Mouse (Mus musculus): ENCODE measurements around the gene Ube2s.
A peak's percentile ranks its signal among the peaks of the same experiment; 100 is the strongest.
"Not testable (repeated sequence)": the region's sequence is repeated elsewhere in the genome, so short reads cannot be mapped to it uniquely, and the experiment has no call there.

The Ube2s gene

DNA sequence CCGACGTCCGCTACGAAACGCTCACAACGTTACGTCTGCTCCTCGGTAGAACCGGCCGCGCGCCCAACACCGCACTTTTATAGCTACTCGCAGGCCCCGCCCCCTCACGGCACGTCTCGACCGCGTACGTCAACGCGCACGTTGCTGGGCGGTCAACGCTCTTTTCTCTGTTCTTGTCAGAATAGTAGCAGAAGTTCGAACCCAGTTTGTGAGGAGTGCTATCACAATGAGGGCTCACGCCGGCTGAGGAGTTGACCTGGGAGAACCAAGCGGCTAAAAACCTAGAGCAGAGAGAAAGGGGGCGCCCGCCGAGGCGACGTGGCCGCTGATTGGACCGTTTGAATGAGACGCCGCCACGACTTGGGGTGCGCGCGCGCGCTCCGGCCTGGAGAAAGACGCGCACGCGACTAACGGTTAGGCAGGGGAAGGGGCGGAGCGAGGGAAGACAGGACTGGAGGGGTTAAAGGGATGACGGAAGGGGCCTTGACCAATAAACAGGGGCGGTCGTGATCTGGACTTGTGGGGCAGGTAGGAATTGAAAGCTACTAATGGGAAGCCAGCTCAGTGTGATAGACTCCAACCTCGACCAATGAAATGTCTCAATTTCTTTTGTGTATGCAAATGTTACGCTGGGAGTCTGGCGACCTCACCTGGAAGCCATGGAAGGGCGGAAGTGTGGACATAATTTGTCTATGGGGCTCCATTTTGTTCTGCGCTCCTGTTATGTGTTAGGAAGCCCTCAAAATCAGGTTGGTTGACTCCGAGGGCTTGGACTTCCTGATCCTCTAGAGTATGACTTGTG, at the start of gene Ube2s:
Gene Ube2s (minus strand): TSS at position 288 of the 802 bp plus-strand sequence.
- peak; percentile 99 for DNase-seq (ENCODE audit: low spot score)

DNA sequence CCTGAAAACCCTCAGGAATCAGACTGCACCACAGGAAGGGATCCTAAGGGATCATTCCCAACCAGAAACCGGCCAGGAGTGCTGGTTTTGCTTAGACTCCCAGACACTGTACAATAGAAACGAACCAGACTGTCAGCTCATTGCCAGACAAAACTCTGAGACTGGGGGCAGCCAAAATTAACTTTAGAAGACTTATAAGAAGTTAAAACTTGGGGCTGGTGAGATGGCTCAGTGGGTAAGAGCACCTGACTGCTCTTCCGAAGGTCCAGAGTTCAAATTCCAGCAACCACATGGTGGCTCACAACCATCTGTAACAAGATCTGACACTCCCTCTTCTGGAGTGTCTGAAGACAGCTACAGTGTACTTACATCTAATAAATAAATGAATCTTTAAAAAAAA, 48.5 kb upstream of the Ube2s start:
- DNase-seq (ENCODE audit: low spot score) = not testable (repeated sequence)

DNA sequence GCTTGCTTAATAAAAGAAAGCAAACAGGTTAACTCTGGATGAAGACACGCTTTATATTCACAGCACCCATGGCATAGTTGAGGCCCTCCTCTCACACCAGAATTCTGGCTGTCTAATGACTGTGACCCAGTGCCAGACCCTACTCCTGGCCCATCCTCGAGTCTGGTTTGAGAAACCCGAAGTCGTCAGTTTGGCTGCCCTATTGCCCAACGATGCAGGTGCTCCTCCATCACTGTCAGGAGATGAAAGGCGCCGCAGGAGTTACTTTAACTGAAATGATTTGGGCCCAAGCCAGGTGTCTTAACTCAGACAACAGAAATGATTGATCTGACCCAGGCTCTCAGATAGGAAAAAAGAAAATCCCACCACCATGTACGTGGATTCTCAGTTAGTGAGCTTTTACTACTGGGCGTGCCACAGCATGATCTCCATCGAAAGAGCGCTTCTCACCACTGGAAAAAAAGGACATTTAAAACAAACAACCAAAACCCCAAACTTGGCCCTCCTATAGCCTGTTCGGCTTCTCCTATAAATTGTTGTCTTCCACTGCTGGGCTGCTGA, 47.1 kb upstream of the Ube2s start:
- DNase-seq (ENCODE audit: low spot score) = no peak

DNA sequence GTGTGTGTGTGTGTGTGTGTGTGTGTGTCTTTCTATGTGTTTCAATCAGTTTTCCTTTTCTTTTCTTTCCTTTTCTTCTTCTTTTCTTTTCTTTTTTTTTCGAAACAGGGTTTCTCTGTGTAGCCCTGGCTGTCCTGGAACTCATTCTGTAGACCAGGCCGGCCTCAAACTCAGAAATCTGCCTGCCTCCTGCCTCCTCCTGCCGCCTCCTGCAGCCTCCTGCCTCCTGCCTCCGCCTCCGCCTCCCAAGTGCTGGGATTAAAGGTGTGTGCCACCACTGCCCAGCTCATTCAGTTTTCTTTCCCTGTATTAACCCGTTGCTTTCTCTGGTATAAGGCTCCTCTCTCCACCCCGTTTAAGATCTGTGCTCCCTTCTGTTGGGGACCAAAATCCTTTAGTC, 44.9 kb upstream of the Ube2s start:
- DNase-seq (ENCODE audit: low spot score) = no peak

DNA sequence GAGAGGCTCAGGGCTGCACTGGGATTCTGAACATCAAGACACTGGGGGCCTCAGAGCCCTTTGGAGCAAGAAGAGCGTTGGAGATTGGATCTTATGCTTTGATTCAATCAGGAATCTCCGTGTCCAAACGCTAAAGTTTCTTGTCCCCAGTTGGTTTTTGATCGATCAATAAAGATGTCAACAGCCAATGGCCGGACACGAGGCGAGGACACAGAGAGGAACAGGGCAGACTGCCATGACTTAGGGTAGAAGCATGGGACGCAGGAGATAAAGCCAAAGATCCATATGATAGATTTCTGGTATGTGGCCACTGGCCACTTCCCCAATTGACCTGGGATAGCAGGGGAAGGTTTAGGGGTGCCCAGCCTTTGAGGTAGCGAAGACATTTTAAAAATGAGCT, 44.1 kb upstream of the Ube2s start:
- DNase-seq (ENCODE audit: low spot score) = no peak

DNA sequence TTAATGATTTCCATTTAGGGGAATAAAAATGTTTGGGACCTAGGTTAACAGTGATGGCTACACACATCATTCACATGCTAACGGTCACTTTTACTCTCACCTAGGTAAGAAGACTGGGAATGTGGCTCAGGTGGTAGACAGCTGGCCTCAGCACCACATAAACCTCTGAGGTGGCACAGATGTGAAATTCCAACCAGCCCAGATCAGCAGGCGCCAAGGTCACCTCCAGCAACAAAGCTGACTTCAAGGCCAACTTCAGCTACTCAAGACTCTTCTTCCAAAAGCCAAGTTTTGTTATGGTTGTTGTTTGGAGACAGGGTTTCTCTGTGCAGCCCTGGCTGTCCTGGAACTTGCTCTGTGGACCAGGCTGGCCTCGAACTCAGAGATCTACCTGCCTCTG, 41.2 kb upstream of the Ube2s start:
- DNase-seq (ENCODE audit: low spot score) = no peak

DNA sequence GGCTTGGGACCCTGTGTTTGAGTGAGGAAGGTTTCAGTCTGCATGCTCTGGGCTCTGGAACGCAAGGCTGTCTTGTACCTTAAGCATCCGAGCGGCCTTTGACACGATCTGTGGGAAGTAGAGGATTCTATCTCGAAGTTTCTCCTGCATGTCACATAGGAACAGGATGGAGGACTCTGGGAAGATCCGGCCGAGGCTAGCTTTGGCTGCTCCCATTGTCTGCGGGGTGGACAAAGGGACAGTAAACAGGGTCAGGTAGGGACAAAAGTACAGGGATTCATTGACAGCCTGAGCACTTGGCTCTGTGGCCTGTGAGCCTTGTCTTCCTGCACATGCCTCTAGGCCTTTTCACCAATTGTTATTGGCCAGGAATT, 38.9 kb upstream of the Ube2s start:
- DNase-seq (ENCODE audit: low spot score) = no peak

DNA sequence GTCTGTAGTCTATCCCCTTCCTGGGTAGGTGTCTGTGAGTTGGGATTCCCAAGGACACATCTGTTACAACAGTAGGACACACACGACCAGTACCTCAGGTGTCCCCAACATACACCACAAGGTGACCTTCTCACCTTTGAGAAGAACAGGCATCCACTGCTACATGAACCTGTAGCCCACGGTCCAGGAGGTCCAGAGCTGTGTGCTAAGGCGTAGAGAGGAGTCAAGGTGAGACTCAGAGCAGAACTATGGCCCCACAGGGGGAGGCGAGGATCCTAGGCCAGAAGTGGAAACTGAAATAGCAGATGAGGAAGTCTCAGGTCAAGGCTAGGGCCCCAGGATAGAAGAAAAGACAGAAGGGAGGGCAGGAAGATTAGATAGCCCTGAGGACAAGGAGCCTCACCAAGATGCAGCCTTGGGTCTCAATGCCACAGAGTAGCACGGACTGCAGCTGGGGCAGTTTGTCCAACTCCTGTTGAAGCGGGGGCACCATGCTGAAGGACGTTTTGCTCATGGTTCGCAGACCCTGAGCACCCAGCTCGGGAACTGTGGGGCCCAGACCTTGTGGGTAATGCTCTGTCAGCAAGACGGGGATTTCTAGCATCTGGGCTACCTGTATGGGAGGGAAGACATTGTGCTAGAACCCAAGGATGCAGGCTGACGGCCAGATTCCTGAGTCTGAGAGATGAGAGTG, 38.4 kb upstream of the Ube2s start:
- DNase-seq (ENCODE audit: low spot score) = no peak

DNA sequence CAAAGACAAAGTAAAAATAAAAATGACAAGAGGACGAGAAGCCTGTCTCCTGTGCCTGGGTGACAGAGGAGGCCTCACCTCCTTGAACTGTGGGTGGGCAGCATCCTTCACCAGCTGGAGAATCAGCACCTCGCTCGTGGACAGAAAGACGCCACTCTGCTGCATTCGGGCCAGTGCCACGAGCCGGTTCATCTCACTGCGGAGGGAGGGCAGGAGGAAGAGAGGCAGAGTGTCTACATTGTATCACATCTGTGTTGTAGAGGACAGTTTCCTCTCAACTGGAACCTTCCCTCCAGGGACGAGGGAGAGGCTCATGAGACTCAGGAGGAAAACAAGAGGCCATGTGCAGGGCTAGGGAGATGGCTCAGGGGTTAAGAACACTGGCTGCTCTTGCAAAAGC, 37.0 kb upstream of the Ube2s start:
- DNase-seq (ENCODE audit: low spot score) = no peak

DNA sequence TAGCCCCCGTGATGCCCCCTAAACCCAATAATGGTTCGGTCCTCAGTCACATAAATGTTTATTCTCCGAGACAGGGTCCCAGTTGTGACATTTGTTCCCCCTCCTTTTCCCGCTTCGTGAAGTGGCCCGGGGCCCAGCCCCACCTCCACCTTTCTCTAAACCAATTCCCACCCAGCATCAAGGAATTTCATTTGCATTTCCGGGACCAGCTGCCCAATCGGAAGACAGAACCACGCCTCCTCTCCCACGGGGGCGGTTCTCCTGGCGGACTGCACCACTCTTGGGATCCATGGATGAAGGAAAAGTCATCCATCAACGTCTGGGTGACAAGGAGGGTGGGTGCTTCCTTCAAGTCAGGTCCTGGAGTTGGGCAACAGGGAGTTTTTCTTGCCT, 32.5 kb upstream of the Ube2s start:
- peak; percentile 82 for DNase-seq (ENCODE audit: low spot score)

DNA sequence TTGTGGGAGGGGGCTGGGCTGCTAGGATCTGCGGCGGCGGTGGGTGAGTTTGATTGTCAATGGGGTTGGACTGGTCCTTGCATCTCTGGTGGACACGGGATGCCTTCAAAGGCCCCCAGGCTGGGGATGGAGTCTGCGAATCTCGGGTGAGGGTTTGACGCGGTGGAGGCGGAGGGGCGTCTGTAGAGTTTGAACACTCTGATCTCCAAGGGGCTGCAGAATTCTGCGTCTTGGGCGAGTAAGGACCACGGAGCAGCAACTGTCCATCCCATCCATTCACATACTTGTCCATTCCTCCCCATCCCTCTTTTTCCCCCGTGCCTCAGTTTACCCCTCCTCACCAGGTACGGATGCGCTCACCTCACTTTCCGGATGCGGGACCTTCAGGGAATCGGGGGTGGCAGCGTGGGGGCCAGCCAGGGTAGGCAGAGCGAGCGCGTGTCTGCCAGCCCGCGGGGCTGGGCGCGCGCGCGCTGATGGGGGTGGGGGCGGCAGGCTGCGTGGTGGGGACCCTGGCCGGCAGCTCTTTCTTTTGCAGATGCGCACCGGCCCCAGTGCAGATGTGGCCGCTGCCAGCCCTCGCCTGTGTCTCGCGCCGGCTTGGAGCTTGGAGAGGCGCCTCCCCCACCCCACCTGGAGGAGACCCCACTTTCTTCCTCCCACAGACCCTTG, 32.0 kb upstream of the Ube2s start, which contains the start of gene Shisa7:
Gene Shisa7 (minus strand): TSS at position 452 of the 672 bp plus-strand sequence.
- peak; percentile 11 for DNase-seq (ENCODE audit: low spot score)

DNA sequence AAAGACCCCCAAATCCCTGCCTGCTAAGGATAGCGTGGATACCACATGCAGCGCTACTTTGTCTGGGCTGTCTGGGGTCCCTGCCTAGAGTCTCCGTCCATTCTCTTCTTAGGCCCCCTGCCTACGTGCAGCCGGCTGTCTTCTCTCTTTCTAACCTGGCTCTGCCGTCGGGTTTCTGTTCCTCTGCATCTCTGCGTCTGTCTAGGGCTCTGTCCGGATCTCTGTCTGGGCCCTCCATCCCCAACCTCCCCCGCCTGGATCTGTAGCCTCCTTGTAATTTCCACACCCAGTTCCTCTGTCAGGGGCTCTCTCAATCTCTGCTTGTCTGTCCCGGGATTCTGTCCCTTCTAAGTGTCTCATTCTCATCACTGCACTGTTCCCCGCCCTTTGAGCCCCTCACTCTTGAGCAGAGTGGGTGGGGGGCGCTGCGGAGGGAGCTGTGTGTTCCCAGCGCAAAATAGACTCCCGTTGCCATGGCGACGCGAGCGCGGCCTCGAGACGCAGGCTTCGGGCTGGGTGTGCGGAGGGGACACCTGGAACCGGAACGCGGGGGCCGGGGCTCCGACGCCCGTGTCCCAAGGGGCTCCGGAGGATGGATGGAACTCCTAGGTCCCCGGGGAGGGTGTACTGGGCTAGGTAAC, 31.3 kb upstream of the Ube2s start:
- DNase-seq (ENCODE audit: low spot score) = peak; percentile 67

DNA sequence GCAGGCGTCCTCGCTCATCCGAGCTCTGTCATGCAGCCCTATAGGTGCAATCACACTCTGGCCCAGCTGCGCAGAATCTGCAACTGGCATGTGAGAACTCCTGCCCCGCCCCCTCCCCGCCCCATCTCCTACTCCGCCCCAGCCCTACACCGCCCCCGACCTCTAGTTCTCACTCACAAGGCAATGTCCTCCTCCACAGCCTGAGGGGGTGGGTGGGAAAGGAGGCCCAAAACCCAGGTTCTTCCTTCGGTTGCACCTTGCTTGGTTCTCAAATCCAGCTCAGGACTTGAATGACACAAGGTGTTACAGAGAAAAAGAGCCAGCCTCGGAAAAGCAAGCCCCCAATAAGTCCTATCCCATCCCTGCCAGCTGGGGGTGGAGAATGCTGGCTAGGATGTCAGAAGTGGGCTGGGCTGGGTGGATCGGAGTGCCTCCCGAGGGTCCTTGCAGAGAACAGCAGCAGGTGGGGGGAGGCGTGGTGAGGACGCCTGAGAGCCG, 30.3 kb upstream of the Ube2s start:
- peak; percentile 52 for DNase-seq (ENCODE audit: low spot score)

DNA sequence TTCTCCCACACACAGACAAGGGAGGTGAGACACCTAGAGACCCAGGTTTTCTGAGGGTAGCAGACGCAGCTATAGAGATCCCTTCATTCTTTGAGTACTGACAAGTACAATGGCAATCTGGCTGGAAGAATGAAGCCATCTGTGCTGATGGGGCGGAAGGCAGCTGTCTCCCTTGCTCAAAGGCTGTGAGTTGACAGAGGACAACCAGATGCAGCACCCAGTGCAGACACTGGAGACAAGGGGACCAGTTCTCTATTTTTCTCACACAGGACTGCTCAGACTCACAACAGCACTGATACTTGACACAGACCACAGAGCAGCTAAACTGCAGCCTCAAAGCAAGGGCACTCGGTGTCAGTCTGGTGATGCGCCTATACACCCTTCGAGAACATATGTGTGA, 29.7 kb upstream of the Ube2s start:
- peak; percentile 18 for DNase-seq (ENCODE audit: low spot score)

DNA sequence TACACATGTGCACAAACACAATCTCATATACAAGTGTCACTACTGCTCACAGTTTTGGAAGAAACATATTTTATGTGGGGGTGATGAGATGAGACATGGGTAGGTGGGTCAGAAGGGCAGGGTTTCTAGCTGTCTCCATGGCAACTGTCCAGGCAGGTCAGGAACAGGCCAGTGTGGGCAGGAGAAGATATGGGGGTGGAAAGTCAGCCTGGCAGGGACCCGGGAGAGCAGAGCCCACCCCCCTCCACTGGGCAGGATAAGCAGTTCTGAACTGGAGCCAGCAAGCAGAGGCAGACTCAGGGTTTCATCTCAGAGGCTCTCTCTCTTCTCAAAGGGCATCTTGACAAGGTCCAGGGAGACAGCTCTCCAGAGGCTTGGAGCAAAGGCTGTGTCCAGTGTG, 25.2 kb upstream of the Ube2s start:
- no peak for DNase-seq (ENCODE audit: low spot score)

DNA sequence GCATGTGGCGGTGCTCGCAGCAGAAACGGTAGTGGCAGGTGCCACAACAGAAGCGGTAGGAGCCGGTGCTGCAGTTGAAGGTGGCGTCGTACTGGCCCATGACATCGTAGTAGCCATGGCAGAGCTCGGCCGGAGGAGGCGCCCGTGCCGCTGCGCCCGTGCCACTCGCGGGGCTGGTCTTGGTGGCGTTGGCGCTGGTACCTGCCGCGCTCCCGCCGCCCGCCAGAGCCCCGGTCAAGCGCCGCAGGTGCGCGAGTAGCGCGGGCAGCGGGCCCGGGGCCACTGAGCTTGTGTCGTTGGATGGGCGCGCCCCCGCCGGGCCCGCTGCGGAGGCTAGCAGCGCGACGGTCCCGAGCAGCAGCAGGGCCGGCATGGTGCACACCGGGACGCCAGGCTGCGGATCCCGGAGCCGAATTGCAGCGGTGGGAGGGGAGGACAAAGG, 24.0 kb upstream of the Ube2s start:
- peak; percentile 79 for DNase-seq (ENCODE audit: low spot score)

DNA sequence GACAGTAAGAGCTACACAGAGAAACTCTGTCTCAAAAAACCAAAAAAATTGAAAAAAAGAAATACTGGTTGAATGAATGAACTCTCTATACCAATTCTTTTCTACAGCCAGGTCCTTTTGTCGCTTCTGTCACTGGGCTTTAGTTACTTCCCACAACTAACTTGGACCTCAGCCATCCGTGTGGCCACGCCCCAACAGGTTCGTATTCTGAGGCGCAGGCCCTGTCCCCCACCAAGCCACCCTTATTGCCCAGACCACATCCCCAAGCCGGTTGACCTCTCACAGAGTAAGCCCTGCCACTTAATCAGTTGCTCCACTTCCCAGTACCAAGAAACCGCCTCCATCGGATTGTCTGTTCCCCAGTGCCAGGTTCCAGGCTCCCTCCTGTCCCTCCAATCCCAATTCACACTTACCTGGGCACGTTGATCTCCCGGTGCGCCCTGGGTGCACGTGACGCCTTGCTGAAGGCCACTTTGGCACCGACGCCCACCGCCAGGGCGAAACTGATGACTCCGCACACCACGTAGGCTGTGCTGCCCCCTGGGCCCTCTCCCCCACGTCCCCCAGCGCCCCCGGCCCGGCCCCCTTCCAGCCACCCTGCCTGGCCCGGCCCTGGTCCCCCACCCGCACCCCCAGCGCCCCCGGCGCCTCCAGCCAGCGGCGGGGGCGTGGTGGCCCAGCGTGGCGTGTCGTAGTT, 23.4 kb upstream of the Ube2s start:
- no peak for DNase-seq (ENCODE audit: low spot score)

DNA sequence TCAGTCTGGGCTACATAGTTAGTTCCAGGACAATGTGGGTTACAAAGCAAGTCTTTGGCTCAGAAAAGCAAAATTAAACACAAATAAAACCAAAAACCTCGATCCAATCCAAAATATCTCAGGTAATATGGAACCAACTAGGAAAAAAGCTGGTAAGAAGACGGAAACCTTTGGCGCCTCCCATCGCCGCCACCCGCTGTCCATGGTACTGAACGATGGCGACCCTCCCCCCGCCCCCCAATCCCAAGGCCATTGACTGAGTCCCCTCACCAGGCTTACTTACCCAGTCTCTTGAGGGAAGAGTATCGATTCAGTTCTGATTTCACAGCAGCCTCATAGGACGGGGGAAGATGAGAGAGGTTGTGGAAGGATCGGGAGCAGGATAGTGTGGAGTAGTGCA, 18.1 kb upstream of the Ube2s start:
- DNase-seq (ENCODE audit: low spot score) = no peak

DNA sequence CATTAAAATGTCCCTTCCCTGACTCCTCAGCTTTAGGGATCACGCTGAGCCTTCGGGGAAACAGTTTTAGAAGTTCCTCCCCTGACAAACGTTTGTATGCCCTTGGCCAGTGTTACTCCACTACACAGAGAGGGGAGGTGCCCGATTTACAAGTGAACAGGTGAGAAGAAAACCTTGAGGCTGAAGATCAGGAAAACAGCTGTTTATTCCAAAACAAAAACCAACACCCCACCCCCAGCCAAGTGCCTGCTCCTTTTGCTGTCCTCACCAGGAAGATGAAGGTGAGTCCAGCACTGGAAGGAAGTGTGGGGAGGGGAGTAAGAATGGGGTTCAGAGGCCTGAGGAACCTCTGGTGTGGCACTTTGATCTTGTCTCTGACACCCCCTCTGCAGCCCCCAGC, 13.0 kb upstream of the Ube2s start:
- no peak for DNase-seq (ENCODE audit: low spot score)

DNA sequence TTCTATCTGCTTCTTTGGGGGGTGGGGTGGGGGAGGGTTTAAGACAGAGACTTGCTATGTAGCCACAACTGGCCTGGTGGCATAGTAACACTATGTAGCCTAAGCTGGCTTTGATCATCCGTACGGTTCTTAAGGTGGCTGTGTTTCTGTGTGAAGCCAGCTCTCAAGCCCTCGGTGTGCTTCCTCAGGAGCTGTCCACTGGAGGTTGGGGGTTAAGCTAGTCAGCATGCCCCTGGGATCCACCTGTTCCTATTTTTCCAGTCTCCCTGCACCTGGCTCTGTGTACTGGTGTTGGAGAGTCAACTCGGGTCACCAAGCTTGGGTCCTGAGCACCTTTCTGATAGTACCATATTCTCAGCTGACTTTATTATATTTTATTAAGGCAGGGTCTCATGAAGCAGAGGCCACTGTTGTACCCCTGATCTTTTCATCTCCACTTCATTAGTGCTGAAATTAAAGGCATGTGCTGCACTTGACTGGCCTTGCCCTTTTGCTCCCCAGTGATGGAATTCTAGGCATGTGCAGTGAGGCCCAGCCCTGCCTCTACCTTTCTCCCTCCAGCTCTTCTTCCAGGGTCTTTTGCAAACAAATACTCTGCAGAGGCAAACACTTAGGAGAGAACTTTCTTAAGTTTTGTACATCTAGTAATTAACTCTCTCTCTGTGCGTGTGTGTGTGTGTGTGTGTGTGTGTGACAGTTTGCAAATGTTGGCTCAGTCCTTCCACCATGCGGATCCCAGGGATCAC, 9.9 kb upstream of the Ube2s start:
- DNase-seq (ENCODE audit: low spot score) = no peak

DNA sequence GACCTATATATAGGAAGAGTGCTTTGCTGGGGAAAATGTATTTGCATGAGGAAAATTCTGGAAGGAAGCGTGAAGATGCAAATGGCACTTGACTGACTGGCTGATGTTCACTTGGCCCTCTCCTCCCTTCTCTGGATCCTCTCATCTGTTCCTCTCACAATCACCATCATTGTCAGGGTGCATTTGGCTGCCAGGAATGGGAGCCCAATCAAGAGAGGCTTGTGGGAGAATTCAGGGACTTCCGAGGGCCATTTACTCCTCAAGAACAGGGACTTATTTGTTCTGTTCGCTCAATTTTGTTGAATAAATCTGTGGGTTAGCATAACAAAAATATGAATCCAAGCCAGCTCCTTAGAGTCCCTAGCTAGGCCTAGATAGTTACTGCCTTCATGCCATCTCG, 9.3 kb upstream of the Ube2s start:
- DNase-seq (ENCODE audit: low spot score) = no peak

All from retina, embryonic 14.5 days (tissue).